Mouse (Mus musculus): Measurements from ENCODE around the gene Mybl2.

DNA sequence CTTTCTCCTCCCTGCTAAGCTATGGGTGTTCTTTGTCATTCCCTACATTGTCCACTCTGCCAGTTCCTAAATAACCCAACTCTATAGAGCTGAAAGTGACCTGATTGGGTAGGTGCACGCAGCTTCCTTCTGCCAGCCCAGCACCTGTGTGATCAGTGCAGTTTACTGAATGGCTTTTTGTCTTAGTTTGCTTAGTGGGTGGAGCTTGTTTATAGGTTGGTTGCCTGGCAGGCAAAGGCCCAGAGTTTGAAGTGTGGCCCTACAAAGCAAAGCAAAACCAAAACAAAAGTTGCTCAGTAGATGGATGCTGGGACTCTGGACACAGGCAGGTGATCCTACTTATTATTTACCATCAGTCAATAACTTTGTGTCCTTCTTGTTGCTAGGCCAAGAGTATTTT lies 2.8 kb upstream of the Mybl2 start:
- TF ChIP-seq ZC3H11A (IDR thresholded peaks at IDR 0.05; ENCODE audit: low read depth, low read length) (no peak), RCOR1 (IDR thresholded peaks at IDR 0.05; ENCODE audit: low read depth, low read length) (no peak), HCFC1 (IDR thresholded peaks at IDR 0.05; ENCODE audit: low read depth, low read length) (no peak), SIN3A (IDR thresholded peaks at IDR 0.05; ENCODE audit: low read length) (no peak)

All from MEL (cell line).